Mouse (Mus musculus) embryonic facial prominence, embryonic 10.5 days (tissue): ENCODE measurements around the gene Hsd11b1. TPM values are rescaled to one million over a fixed set of nuclear protein-coding genes. Genes with fewer than 3 reads are reported as not detected.

Source experiments
- DNase-seq: peaks from one replicate; pipeline ENCODE4 v3.0.0-alpha.2; 2017; ENCODE audit warnings: low spot score
- H3K27ac ChIP-seq: fragments of 300-500 bp; sonication (generic); replicated peaks from 2 replicates; pipeline ENCODE4 v1.5.1; 2016; ENCODE audit warnings: mild to moderate bottlenecking
- H3K27me3 ChIP-seq: fragments of 300-500 bp; sonication (generic); replicated peaks from 2 replicates; pipeline ENCODE4 v1.6.1; 2016; ENCODE audit warnings: low read depth, mild to moderate bottlenecking; ENCODE audit not compliant: poor library complexity, severe bottlenecking
- H3K36me3 ChIP-seq: fragments of 300-500 bp; sonication (generic); replicated peaks from 2 replicates; pipeline ENCODE4 v1.6.1; 2016; ENCODE audit warnings: mild to moderate bottlenecking, moderate library complexity
- H3K4me1 ChIP-seq: fragments of 300-500 bp; sonication (generic); 2 replicates; pipeline ENCODE4 v1.6.1; 2016
- H3K4me3 ChIP-seq: fragments of 300-500 bp; sonication (generic); 2 replicates; pipeline ENCODE4 v1.5.1; 2016; ENCODE audit warnings: mild to moderate bottlenecking, moderate library complexity
- H3K9me3 ChIP-seq: fragments of 300-500 bp; sonication (generic); 2 replicates; pipeline ENCODE4 v1.6.1; 2016; ENCODE audit warnings: mild to moderate bottlenecking
- WGBS: fragments of 180-500 bp; shearing (Covaris S2); methylation state at CpG from one replicate; pipeline ENCODE4 v1.1.7; 2016; 5-methylcytosine and 5-hydroxymethylcytosine counted together
- polyA plus RNA-seq: library from polyadenylated mRNA; unstranded; fragments of >200 nt; fragmentation: Nextera tagmentation; extraction: Ambion mirVana; gene quantifications from 2 replicates; pipeline ENCODE4 v1.2.1, GENCODE M21; 2016

Gene Hsd11b1
- polyA plus RNA-seq, 1 experiment from 2014 or later, result 0.41 TPM

- WGBS, result 68% methylated on average over 5 of the region's 5 CpGs
- no peaks in the 10 kb centered on the region for H3K36me3 ChIP-seq
These were observed 32.9 kb downstream of the Hsd11b1 start for GRCm38 (mm10) chr1:193230935-193231334.

GRCm38 (mm10) chr1:193230531-193230930, 33.3 kb downstream of the Hsd11b1 start:
- Histone ChIP-seq H3K27me3 (no peaks in the 10 kb centered on the region), H3K4me1 (peaks cover 35% of the 10 kb centered on the region), H3K27ac (no peak overlapping the region), H3K9me3 (no peaks in the 10 kb centered on the region), H3K4me3 (no peak overlapping the region), H3K36me3 (no peaks in the 10 kb centered on the region)
- DNase-seq, result no peak
- WGBS, result 89% methylated on average over 3 of the region's 3 CpGs

More at GRCm38 (mm10) chr1:193230935-193231334, 32.9 kb downstream of the Hsd11b1 start:
- no peaks in the 10 kb centered on the region for H3K27me3 ChIP-seq
- peaks cover 31% of the 10 kb centered on the region for H3K4me1 ChIP-seq
- H3K27ac ChIP-seq, result no peak overlapping the region
- no peak overlapping the region for H3K4me3 ChIP-seq
- no peaks in the 10 kb centered on the region for H3K9me3 ChIP-seq
- DNase-seq, result no peak

- 97% methylated on average over 5 of the region's 5 CpGs for WGBS
- no peak overlapping the region for H3K4me3 ChIP-seq
- H3K36me3 ChIP-seq, result no peaks in the 10 kb centered on the region
- no peaks in the 10 kb centered on the region for H3K27me3 ChIP-seq
- H3K4me1 ChIP-seq, result peaks cover 40% of the 10 kb centered on the region
- no peak overlapping the region for H3K27ac ChIP-seq
- H3K9me3 ChIP-seq, result no peaks in the 10 kb centered on the region
- no peak for DNase-seq
These were observed 34.3 kb downstream of the Hsd11b1 start for GRCm38 (mm10) chr1:193229570-193229969.

- Histone ChIP-seq H3K27ac (no peak overlapping the region), H3K9me3 (no peaks in the 10 kb centered on the region), H3K4me3 (no peak overlapping the region), H3K27me3 (no peaks in the 10 kb centered on the region), H3K4me1 (peaks cover 40% of the 10 kb centered on the region), H3K36me3 (no peaks in the 10 kb centered on the region)
- WGBS, result 59% methylated on average over 4 of the region's 4 CpGs
- no peak for DNase-seq
These were observed 36.3 kb downstream of the Hsd11b1 start for GRCm38 (mm10) chr1:193227537-193227936.

- no peak for DNase-seq
These were observed 37.0 kb downstream of the Hsd11b1 start for GRCm38 (mm10) chr1:193226724-193227522.

GRCm38 (mm10) chr1:193226114-193226513, 37.8 kb downstream of the Hsd11b1 start:
- H3K36me3 ChIP-seq, result no peaks in the 10 kb centered on the region
- H3K4me3 ChIP-seq, result no peak overlapping the region
- no peak overlapping the region for H3K27ac ChIP-seq
- no peaks in the 10 kb centered on the region for H3K9me3 ChIP-seq
- no peaks in the 10 kb centered on the region for H3K27me3 ChIP-seq
- DNase-seq, result no peak
- H3K4me1 ChIP-seq, result peaks cover 39% of the 10 kb centered on the region
- 90% methylated on average over 4 of the region's 4 CpGs for WGBS

More at GRCm38 (mm10) chr1:193226724-193227522, 37.0 kb downstream of the Hsd11b1 start:
- Histone ChIP-seq H3K9me3 (no peaks in the 10 kb centered on the region), H3K27me3 (no peaks in the 10 kb centered on the region), H3K36me3 (no peaks in the 10 kb centered on the region), H3K4me3 (no peak overlapping the region), H3K4me1 (peaks cover 40% of the 10 kb centered on the region), H3K27ac (no peak overlapping the region)
- 52% methylated on average over 7 of the region's 7 CpGs for WGBS

- Histone ChIP-seq H3K9me3 (no peaks in the 10 kb centered on the region), H3K4me3 (no peak overlapping the region), H3K27me3 (no peaks in the 10 kb centered on the region), H3K4me1 (peaks cover 35% of the 10 kb centered on the region), H3K27ac (no peak overlapping the region), H3K36me3 (no peaks in the 10 kb centered on the region)
- peak; percentile 30 for DNase-seq
- WGBS, result 23% methylated on average over 3 of the region's 3 CpGs
These were observed 38.3 kb downstream of the Hsd11b1 start for GRCm38 (mm10) chr1:193225531-193225930.

- Histone ChIP-seq H3K9me3 (no peaks in the 10 kb centered on the region), H3K36me3 (no peaks in the 10 kb centered on the region), H3K4me1 (peaks cover 4% of the 10 kb centered on the region), H3K4me3 (no peak overlapping the region), H3K27ac (no peak overlapping the region), H3K27me3 (no peaks in the 10 kb centered on the region)
- 73% methylated on average over 5 of the region's 5 CpGs for WGBS
- DNase-seq, result no peak
These were observed 43.5 kb downstream of the Hsd11b1 start for GRCm38 (mm10) chr1:193220408-193220807.

- WGBS, result 76% methylated on average over 3 of the region's 3 CpGs
- no peaks in the 10 kb centered on the region for H3K36me3 ChIP-seq
- no peaks in the 10 kb centered on the region for H3K9me3 ChIP-seq
- H3K27me3 ChIP-seq, result no peaks in the 10 kb centered on the region
- H3K27ac ChIP-seq, result no peak overlapping the region
- H3K4me1 ChIP-seq, result no peaks in the 10 kb centered on the region
- H3K4me3 ChIP-seq, result no peak overlapping the region
- no peak for DNase-seq
These were observed 47.9 kb downstream of the Hsd11b1 start for GRCm38 (mm10) chr1:193216000-193216399.

GRCm38 (mm10) chr1:193214053-193214452, 49.8 kb downstream of the Hsd11b1 start:
- no peak overlapping the region for H3K4me3 ChIP-seq
- H3K4me1 ChIP-seq, result no peaks in the 10 kb centered on the region
- no peaks in the 10 kb centered on the region for H3K36me3 ChIP-seq
- WGBS, result 79% methylated on average over 5 of the region's 5 CpGs
- DNase-seq, result no peak
- no peak overlapping the region for H3K27ac ChIP-seq
- H3K9me3 ChIP-seq, result no peaks in the 10 kb centered on the region
- H3K27me3 ChIP-seq, result no peaks in the 10 kb centered on the region

GRCm38 (mm10) chr1:193211371-193211770, 52.5 kb downstream of the Hsd11b1 start:
- Histone ChIP-seq H3K9me3 (no peaks in the 10 kb centered on the region), H3K4me1 (no peaks in the 10 kb centered on the region), H3K27ac (no peak overlapping the region), H3K36me3 (no peaks in the 10 kb centered on the region), H3K27me3 (no peaks in the 10 kb centered on the region), H3K4me3 (no peak overlapping the region)
- WGBS, result 71% methylated on average over 5 of the region's 5 CpGs
- DNase-seq, result no peak

- WGBS, result 38% methylated on average over 2 of the region's 2 CpGs
These were observed 55.7 kb downstream of the Hsd11b1 start for GRCm38 (mm10) chr1:193208178-193208577.

GRCm38 (mm10) chr1:193207503-193207902, 56.4 kb downstream of the Hsd11b1 start, which contains the start of gene Lamb3:
Gene Lamb3 (plus strand): TSS chr1:193207699.
- no peak for DNase-seq
- no peak within 1 kb of the TSS for H3K4me3 ChIP-seq
- no peaks in the 10 kb centered on the region for H3K36me3 ChIP-seq
- H3K27ac ChIP-seq, result no peak within 1 kb of the TSS
- no peaks in the 10 kb centered on the region for H3K9me3 ChIP-seq
- 95% methylated on average over 3 of the region's 3 CpGs for WGBS
- H3K4me1 ChIP-seq, result no peaks in the 10 kb centered on the region
- no peaks in the 10 kb centered on the region for H3K27me3 ChIP-seq

More at GRCm38 (mm10) chr1:193208178-193208577, 55.7 kb downstream of the Hsd11b1 start:
- Histone ChIP-seq H3K9me3 (no peaks in the 10 kb centered on the region), H3K27me3 (no peaks in the 10 kb centered on the region), H3K27ac (no peak overlapping the region), H3K36me3 (no peaks in the 10 kb centered on the region), H3K4me3 (no peak overlapping the region), H3K4me1 (no peaks in the 10 kb centered on the region)
- DNase-seq, result peak; percentile 55
